Mouse (Mus musculus): Measurements from ENCODE around the gene Lrmda.

Gene Lrmda

DNA sequence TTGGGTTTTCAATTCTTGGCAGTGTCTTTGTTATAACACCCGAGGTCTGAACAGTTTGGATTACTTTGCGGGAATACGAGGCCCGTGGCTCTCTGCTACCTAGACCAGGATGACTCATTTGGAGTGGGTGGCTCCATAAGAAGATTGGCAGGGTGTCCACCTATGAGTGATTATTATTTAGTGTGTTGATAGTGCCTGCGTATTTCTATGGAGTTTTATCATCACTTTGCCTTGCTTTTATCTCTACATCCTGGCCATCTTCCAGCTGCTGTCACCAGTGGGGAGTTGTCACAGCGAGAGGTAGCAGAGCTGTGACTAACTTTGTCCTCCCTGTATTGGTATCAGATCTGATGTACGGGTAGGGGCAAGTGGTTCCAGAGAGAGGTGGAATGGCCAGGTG is 393.7 kb downstream of the Lrmda start:
- no peak for DNase-seq (ENCODE audit: low spot score)

- no peak for DNase-seq (ENCODE audit: low spot score)
Measured at GRCm38 (mm10) chr14:22417706-22418105, 398.2 kb downstream of the Lrmda start.

DNA sequence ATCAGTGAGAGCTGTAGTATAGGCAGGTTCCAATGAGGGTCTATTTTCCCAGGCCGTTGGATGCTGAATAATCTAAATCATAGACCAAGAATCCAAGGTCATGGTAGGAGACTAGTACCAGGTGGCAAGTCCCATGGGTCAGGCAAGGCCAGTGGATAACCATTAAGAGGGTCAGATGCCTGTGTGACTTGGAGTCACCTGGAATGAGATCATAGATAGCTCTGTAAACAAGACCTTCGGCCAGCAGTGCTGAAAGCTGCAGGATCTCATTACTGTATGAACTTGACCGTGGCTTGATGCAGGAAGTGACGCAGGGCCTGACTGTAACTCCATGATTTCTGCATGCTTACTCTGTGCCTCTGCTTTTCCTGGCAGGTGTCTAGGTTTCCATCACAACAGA is 402.2 kb downstream of the Lrmda start:
- no peak for DNase-seq (ENCODE audit: low spot score)

- no peak for DNase-seq (ENCODE audit: low spot score)
Measured at GRCm38 (mm10) chr14:22425018-22425534, 405.6 kb downstream of the Lrmda start.

- DNase-seq (ENCODE audit: low spot score): no peak
Measured at GRCm38 (mm10) chr14:22435441-22435840, 415.9 kb downstream of the Lrmda start.

DNA sequence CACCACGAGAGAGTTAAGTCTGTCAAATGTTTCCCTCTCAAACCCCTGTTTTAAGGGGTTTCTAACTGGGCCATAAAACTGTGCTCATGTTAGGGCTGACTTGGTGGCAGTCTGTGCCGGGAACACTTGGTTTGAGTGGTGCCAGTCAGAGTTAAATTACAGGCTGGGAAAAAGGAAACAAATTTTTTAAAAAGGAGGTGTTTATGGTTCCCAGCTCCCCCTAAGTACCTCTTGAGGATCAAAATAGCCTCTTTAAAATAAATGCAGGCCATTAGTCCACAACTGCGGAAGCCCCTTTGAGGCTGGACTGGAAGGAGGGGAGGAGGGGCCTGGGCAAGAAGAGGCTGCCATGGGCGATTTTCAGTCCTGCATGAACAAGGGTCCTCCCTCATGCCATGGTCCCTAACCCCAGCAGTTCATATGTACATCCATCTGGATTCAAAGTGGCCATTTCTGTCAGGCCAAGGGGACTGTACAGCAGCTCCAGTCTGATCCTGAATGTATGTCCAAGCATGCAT is 416.4 kb downstream of the Lrmda start:
- no peak for DNase-seq (ENCODE audit: low spot score)

GRCm38 (mm10) chr14:22440341-22440999 is 421.0 kb downstream of the Lrmda start:
- no peak for DNase-seq (ENCODE audit: low spot score)

DNA sequence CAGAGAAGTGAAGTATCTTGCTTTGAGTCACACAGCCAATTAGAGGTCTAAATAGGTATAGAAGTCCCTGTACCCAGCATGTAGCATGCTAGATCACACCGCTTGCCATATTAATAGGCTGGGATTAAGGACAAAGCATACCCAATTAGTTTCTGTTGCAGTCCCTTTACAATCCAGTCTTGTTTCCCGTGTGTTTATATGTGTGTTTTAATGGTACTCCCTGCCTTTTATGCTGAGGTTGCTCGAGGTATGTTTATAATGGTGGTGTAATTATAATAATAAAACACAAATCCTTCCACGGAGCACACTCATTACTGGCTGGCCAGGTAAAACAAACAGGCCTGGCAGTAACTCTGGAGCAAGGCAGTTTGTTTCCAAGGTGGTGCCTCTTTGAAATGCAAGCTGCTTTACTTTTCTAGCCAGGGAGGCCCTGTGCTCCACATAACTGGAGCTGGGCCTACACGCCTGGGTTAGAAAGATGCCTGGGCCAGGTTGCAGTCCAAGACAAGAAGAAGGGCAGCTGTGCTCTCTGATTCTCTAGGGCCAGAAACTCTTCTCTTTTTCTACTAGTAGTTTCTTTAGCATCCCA is 422.4 kb downstream of the Lrmda start:
- no peak for DNase-seq (ENCODE audit: low spot score)

DNA sequence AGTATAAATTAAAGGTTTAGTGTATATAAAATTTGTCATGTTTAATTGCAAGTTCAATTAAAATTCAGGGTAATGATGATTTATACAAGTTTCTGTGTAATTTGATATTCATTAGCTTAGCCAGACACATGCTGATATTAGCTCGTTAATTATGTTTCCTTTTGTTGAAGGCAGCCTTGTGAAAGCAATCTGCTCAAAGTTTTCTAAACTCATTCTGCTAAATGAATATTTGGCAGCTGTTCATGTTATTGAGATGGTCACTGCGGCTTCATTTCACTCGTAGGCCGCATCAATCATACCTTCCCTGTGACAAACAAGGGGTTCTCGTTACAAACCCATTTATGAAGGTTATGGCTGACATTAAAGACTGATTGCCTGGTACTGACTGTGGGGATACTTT is 423.2 kb downstream of the Lrmda start:
- no peak for DNase-seq (ENCODE audit: low spot score)

DNA sequence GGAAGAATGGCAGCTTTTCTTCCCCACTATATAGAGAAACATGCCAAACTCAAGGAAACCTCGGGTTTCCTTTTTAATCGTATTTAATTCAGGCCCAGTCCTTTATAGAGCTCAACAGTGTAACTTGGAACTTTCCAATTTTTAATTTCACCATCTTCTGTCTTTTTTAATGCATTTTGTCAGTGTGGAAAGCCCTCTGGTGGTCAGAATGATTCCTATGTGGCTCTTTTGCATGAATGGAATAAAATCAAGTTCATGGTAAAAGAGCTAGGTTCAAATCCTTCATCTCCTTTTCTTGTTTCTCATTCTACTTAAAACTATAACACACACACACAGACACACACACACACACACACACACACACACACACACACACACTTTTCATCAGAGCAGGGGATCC is 425.0 kb downstream of the Lrmda start:
- no peak for DNase-seq (ENCODE audit: low spot score)

GRCm38 (mm10) chr14:22445161-22445821 is 425.8 kb downstream of the Lrmda start:
- no peak for DNase-seq (ENCODE audit: low spot score)

GRCm38 (mm10) chr14:22445841-22446570 is 426.5 kb downstream of the Lrmda start:
- DNase-seq (ENCODE audit: low spot score): no peak

GRCm38 (mm10) chr14:22451603-22452002 is 432.1 kb downstream of the Lrmda start:
- DNase-seq (ENCODE audit: low spot score): no peak

- no peak for DNase-seq (ENCODE audit: low spot score)
Measured at GRCm38 (mm10) chr14:22464314-22464713, 444.8 kb downstream of the Lrmda start.

GRCm38 (mm10) chr14:22471041-22471440 is 451.5 kb downstream of the Lrmda start:
- no peak for DNase-seq (ENCODE audit: low spot score)

GRCm38 (mm10) chr14:22473451-22473850 is 453.9 kb downstream of the Lrmda start:
- DNase-seq (ENCODE audit: low spot score): no peak

DNA sequence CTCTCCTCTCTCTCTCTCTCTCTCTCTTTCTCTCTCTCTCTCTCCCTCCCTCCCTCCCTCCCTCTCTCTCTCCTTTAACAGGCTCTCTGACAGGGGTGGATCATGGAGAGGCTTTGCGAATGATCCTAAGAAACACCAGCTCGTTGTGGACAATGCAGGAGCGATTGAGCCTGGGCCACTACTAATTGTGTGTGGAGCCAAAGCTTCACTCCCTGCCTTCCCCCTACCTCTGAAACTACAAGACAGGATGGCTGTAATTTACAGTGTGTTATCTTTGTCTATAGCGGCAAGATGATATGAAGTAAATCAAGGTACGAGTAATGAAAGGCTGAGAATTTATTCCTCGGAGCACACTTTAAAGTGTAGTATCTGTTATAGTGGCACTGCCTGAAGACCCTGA is 454.5 kb downstream of the Lrmda start:
- no peak for DNase-seq (ENCODE audit: low spot score)

DNA sequence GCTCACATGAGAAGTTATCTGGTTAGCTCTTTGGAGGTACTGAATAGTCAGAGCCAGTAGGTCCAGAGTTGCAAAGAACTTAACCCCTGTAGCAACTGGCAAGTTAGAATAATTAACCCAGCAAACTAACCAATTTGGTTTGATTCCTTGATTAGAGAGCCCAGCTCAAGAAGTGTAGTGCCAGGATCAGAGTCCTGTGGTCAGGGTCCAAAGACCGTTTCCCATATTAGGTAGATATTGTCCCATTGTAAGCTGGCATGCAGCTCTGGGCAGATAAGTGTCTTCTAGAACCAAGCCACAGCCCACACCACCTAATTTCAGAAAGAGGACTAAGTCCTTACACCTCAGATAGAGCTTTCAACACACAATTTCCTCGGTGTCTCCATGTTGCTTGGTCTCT is 473.8 kb downstream of the Lrmda start:
- DNase-seq (ENCODE audit: low spot score): no peak

DNA sequence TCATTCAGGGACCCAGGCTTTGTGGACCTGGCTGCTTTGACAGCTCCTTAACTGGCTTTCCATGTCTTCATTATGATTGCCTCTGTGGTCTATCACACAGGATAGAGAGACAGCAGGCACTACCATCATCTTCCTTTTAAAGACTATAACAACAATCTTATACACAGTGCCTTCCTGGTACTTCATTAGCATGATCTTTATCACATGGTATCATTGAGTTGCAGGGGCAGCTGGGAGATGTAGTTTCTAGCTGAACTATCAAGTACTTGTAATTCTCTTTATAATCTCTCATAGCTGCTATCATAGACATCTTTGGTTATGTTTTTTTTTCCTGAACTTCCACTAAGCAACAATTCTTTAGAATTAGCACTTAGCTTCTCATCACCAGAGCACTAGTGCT is 474.8 kb downstream of the Lrmda start:
- DNase-seq (ENCODE audit: low spot score): no peak

DNA sequence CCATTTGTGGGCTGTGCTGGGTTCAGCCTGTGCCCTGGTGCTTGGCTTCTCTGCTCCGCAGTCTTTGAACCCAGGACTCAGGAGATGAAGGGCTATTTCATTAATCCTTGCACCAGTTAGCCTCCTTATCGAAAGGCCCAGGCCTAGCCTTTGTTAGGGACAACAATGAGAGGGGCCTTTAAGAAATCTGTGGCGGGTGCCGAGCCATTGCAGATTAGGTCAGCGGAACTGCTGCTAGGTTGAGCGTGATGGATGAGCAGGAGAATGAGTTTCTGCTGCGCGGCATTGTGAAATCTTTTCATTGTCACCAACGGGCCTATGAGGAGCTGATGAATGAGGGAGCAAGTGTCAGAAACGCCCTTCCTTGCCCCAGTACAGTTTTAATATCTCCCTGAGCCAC is 475.4 kb downstream of the Lrmda start:
- DNase-seq (ENCODE audit: low spot score): no peak

GRCm38 (mm10) chr14:22495286-22495685 is 475.8 kb downstream of the Lrmda start:
- no peak for DNase-seq (ENCODE audit: low spot score)

- DNase-seq (ENCODE audit: low spot score): no peak
Measured at GRCm38 (mm10) chr14:22497636-22498131, 478.2 kb downstream of the Lrmda start.
